Mouse (Mus musculus) limb, embryonic 14.5 days (tissue): ENCODE measurements around the gene Tcf7l1. TPM values are rescaled to one million over a fixed set of nuclear protein-coding genes. Genes with fewer than 3 reads are reported as not detected.

Experiments
- ATAC-seq: fragments of 200-750 bp; cut with Nextera tagmentation; 2 replicates; pipeline ENCODE4 v1.8.0; 2017; ENCODE audit warnings: low read depth, moderate number of reproducible peaks, moderate TSS enrichment; ENCODE audit not compliant: low FRiP score
- DNase-seq: peaks from one replicate; pipeline ENCODE4 v3.0.0-alpha.2; 2015; ENCODE audit warnings: low spot score
- H3K27ac ChIP-seq: fragments of 300-500 bp; sonication (generic); replicated peaks from 2 replicates; pipeline ENCODE4 v1.5.1; 2014; ENCODE audit warnings: low read depth, mild to moderate bottlenecking, low read length, moderate library complexity, mixed read lengths
- H3K27me3 ChIP-seq: fragments of 300-500 bp; sonication (generic); 2 replicates; pipeline ENCODE4 v1.6.1; 2014; ENCODE audit warnings: low read length, mixed read lengths; ENCODE audit not compliant: control insufficient read depth, insufficient read depth
- H3K36me3 ChIP-seq: fragments of 300-500 bp; sonication (generic); 2 replicates; pipeline ENCODE4 v1.6.1; 2014; ENCODE audit warnings: mild to moderate bottlenecking, low read length, moderate library complexity, mixed read lengths; ENCODE audit not compliant: control insufficient read depth, insufficient read depth
- H3K4me1 ChIP-seq: fragments of 300-500 bp; sonication (generic); 2 replicates; pipeline ENCODE4 v1.6.1; 2014; ENCODE audit warnings: antibody characterized with exemption, low read length, mixed read lengths; ENCODE audit not compliant: control insufficient read depth, insufficient read depth
- H3K4me2 ChIP-seq: fragments of 300-500 bp; sonication (generic); replicated peaks from 2 replicates; pipeline ENCODE4 v1.6.1; 2014; ENCODE audit warnings: low read depth, mild to moderate bottlenecking, low read length, moderate library complexity; ENCODE audit not compliant: severe bottlenecking
- H3K4me3 ChIP-seq: fragments of 300-500 bp; sonication (generic); replicated peaks from 2 replicates; pipeline ENCODE4 v1.5.1; 2014; ENCODE audit warnings: low read length
- H3K9ac ChIP-seq: fragments of 300-500 bp; sonication (generic); 2 replicates; pipeline ENCODE4 v1.6.1; 2014; ENCODE audit warnings: mild to moderate bottlenecking, low read depth, low read length, moderate library complexity; ENCODE audit not compliant: severe bottlenecking
- H3K9me3 ChIP-seq: fragments of 300-500 bp; sonication (generic); 2 replicates; pipeline ENCODE4 v1.6.1; 2016; ENCODE audit warnings: low read length; ENCODE audit not compliant: control insufficient read depth
- POLR2A ChIP-seq: fragments of 200-500 bp; IDR thresholded peaks from 2 replicates; pipeline ENCODE4 v1.8.0; 2012; ENCODE audit warnings: inconsistent platforms, mild to moderate bottlenecking, moderate library complexity, borderline replicate concordance; ENCODE audit not compliant: insufficient read depth, insufficient read length; ENCODE audit errors: extremely low read depth
- WGBS: fragments of 180-500 bp; shearing (Covaris S2); extraction: QIAGEN DNeasy Blood & Tissue Kit; methylation state at CpG from one replicate; pipeline ENCODE4 v1.1.7; 2014; 5-methylcytosine and 5-hydroxymethylcytosine counted together
- polyA plus RNA-seq, 2 experiments: library from polyadenylated mRNA; depleted of rRNA in 1 of 2; stranded (reverse) in 1 of 2; unstranded in 1 of 2; fragments of >200 nt; fragmentation: Nextera tagmentation in 1 of 2; extraction: Ambion mirVana in 1 of 2; gene quantifications; 2 replicates each; pipeline versions ENCODE4 v1.2.1 to v1.2.3; 2012 to 2014

Tcf7l1 gene
- polyA plus RNA-seq, 2 experiments, result 47.9 to 78.1 TPM

GRCm38 (mm10) chr6:72593914-72594313 lies 195.1 kb downstream of the Tcf7l1 start:
- no peak for ATAC-seq
- Histone ChIP-seq H3K4me1 (peaks cover 8% of the 10 kb centered on the region; the same call in 1 of the 2 replicates), H3K27me3 (no peaks in the 10 kb centered on the region), H3K9me3 (no peaks in the 10 kb centered on the region), H3K27ac (no peak overlapping the region), H3K36me3 (no peaks in the 10 kb centered on the region), H3K4me3 (no peak overlapping the region), H3K9ac (no peak overlapping the region), H3K4me2 (no peak overlapping the region)
- DNase-seq, result no peak
- 59% methylated on average over 5 of the region's 5 CpGs for WGBS
- TF ChIP-seq POLR2A, result no peak

DNA sequence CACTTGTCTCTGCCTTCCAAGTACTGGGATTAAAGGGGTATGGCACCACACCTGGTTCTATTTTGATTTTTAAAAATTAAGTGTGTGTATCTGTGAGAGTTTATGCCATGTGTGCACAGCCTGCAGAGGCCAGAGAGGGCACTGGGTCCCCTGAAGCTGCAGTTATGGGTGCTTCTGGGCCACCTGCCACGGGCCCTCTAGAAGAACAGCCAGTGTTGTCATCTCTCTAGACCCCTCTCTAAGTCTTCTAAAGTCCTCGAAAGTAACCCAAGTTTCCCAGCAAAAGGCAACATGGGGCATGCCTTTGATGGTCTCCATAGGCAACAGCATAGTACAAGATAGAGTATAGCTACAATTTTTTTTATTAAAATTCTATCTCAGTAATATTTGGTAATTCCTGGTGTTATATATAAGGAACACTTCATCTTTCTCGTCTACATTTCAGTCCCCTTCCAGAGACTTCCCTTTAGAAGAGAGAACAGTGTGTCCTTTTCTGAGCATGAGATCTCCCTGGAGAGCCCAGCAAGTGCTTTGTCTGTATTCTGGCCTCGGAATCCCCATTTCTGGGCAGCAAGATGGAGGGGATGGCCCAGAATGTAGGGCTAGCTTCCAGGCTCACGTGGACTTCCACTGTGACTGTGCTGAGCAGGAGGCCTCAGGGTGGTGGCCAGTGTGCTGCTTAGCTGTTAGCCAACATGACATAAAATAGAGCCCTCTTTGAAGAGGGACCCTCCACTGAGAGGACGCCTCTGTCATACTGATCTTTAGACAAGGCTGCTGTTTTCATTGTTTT lies 195.8 kb downstream of the Tcf7l1 start:
- no peak for DNase-seq
- no peak for ATAC-seq
- WGBS, result 76% methylated on average over 6 of the region's 6 CpGs
- Histone ChIP-seq H3K4me3 (no peak overlapping the region), H3K9me3 (no peaks in the 10 kb centered on the region), H3K4me2 (no peak overlapping the region), H3K27ac (no peak overlapping the region), H3K4me1 (0 out of 2 replicates have a peak, but pooled peaks cover 7% of the 10 kb centered on the region), H3K27me3 (no peaks in the 10 kb centered on the region), H3K36me3 (no peaks in the 10 kb centered on the region), H3K9ac (no peak overlapping the region)
- TF ChIP-seq POLR2A, result no peak

GRCm38 (mm10) chr6:72590111-72590510 lies 198.9 kb downstream of the Tcf7l1 start:
- Histone ChIP-seq H3K4me3 (no peak overlapping the region), H3K36me3 (peaks cover 9% of the 10 kb centered on the region; the same call in 1 of the 2 replicates), H3K4me1 (no peaks in the 10 kb centered on the region), H3K9me3 (no peaks in the 10 kb centered on the region), H3K27ac (no peak overlapping the region), H3K27me3 (no peaks in the 10 kb centered on the region), H3K4me2 (no peak overlapping the region), H3K9ac (no peak overlapping the region)
- TF ChIP-seq POLR2A, result no peak
- DNase-seq (no peak), ATAC-seq (no peak)

- no peak for TF ChIP-seq POLR2A
- no peak overlapping the region for H3K4me3 ChIP-seq
- H3K36me3 ChIP-seq, result peaks cover 9% of the 10 kb centered on the region; the same call in 1 of the 2 replicates
- no peak overlapping the region for H3K4me2 ChIP-seq
- DNase-seq (no peak), ATAC-seq (no peak)
- H3K9ac ChIP-seq, result no peak overlapping the region
- H3K4me1 ChIP-seq, result no peaks in the 10 kb centered on the region
- no peak overlapping the region for H3K27ac ChIP-seq
- H3K27me3 ChIP-seq, result no peaks in the 10 kb centered on the region
- H3K9me3 ChIP-seq, result no peaks in the 10 kb centered on the region
Measured at GRCm38 (mm10) chr6:72588307-72588706, 200.7 kb downstream of the Tcf7l1 start.

DNA sequence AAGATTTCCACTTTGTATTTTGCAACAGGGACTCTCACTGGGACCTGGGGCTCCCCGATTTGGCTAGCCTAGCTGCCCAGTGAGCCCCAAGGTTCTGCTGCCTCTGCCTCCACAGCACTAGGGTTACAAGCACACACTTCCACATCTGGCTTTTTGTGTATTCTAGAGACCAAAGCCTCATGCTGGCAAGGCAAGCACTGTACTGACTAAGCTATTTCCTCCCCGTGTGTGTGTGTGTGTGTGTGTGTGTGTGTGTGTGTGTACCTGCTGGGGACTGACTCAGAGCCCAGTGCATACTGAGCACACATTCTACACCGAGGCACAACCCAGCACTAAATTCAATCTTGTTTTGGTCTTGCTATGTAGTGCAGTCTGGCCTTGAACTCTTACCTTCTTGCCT lies 202.4 kb downstream of the Tcf7l1 start:
- Histone ChIP-seq H3K9ac (no peak overlapping the region), H3K36me3 (peaks cover 9% of the 10 kb centered on the region; the same call in 1 of the 2 replicates), H3K4me2 (no peak overlapping the region), H3K27me3 (no peaks in the 10 kb centered on the region), H3K27ac (no peak overlapping the region), H3K4me1 (no peaks in the 10 kb centered on the region), H3K9me3 (no peaks in the 10 kb centered on the region), H3K4me3 (no peak overlapping the region)
- DNase-seq (no peak), ATAC-seq (no peak)
- TF ChIP-seq POLR2A, result no peak
- 81% methylated on average over 3 of the region's 3 CpGs for WGBS
